Mouse (Mus musculus): Measurements from ENCODE around the gene Otx1. TPM values are rescaled to one million over a fixed set of nuclear protein-coding genes. Genes with fewer than 3 reads are reported as not detected.

The Otx1 gene
- total RNA-seq, 2 experiments from 2014 or later = 0.23 TPM; not detected in 1

- DNase-seq = no peak
These were observed 52.6 kb downstream of the Otx1 start for GRCm38 (mm10) chr11:21950094-21950493.
